Mouse (Mus musculus) testis, postnatal 14 days (tissue): ENCODE data around the gene Cacna1c.

Source experiments
- DNase-seq: peaks from one replicate; pipeline ENCODE4 v3.0.0; 2021; ENCODE audit warnings: low spot score

The Cacna1c gene

DNA sequence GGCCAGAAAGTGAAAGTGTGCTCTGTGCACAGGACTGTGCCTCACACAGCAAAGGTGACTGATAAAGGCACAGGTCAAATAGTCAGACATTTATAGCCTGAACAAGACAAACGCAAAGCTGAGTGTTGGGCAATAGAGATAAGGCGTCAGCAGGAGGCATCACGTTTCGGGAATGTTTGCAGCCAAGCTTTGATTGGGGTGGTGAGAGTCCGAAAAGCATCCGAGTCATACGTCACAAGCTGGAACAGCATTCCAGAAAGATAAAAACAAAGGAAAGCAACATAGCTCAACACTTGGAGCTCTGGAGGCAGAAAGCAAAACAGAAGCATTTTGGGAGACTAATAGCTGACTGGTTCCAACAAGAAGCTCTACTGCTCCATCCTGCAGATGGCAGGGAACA lies 56.7 kb downstream of the Cacna1c start:
- DNase-seq: no peak

DNA sequence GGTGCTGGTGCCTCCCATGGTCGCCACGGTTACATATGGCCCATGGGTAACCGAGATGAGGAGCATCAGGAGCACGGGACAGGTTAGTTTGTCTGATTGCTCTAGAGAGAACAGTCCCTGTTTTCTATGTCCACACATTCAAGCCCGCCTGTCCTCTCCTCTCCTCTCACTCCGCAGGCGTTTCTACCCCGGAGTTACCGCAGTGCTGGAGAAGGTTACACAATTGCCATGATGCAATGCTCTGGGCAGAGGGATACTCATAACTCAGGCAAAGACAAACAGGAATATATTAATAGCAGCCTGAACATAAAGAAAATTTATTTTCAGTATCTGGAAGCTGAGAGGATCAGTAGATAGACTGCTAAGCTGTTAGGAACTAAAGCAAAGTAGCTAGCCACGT lies 58.5 kb downstream of the Cacna1c start:
- no peak for DNase-seq

- DNase-seq: no peak
These were observed 63.4 kb downstream of the Cacna1c start for GRCm38 (mm10) chr6:119132863-119133262.

- no peak for DNase-seq
These were observed 64.0 kb downstream of the Cacna1c start for GRCm38 (mm10) chr6:119132111-119132735.

DNA sequence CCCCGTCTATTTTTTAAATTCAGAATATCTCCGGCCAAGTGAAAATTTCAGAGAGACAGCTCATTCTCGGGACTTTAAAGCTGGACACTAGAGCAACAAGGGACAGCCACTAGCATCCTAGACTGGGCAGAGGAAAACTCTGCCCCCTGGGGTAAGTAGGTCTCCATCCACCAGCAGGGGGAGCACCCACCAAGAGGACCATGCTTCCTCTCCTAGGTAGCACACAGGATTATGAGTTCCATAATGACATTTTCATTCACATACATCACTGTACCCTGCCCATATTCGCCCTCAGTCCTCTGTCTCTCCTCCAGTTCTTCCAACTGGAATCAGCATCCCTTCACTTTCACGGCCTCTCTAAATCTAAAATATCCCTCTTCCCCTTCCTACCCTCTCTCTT lies 66.6 kb downstream of the Cacna1c start:
- no peak for DNase-seq

GRCm38 (mm10) chr6:119128521-119128920 lies 67.7 kb downstream of the Cacna1c start:
- DNase-seq: no peak

DNA sequence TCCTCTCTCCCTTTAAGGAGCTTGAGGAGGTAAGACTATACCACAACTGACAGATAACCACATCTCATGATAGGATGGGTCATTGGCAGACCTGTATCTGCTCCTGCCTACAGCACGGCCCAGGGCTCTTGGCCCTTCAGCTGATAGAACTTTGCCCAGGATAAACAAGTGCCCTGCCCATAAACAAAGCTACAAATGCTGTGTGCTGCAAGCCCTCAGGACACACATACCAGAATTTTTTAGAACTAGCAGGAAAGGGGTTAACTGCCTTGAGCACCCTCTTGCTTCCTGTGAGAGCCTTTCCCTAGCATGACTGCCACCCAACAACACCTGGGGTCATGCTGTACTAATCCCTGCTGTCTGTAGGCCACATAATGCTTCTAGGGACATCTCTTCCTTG lies 68.1 kb downstream of the Cacna1c start:
- no peak for DNase-seq

- DNase-seq: no peak
These were observed 69.2 kb downstream of the Cacna1c start for GRCm38 (mm10) chr6:119126991-119127390.

GRCm38 (mm10) chr6:119118371-119118770 lies 77.8 kb downstream of the Cacna1c start:
- DNase-seq: peak; percentile 60

- DNase-seq: no peak
These were observed 79.9 kb downstream of the Cacna1c start for GRCm38 (mm10) chr6:119116290-119116689.

DNA sequence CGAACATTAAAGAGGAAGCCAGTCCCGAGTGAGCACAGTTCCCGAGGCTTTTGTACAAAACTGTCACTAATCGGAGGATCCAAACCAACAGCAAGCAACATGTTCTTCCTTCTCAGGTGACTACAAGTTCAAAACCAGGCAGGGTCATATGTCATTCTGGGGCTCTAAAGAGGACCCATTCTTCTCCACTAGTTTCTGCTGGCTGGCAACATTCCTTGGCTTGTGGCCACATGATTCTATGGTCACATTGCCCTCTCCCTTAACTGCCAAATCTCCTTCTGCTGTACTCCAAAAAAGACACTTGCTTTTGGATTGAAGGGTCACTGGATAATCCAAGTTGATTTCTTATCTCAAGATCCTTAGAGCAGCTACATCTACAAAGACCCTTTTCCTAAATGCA lies 82.9 kb downstream of the Cacna1c start:
- DNase-seq: no peak

DNA sequence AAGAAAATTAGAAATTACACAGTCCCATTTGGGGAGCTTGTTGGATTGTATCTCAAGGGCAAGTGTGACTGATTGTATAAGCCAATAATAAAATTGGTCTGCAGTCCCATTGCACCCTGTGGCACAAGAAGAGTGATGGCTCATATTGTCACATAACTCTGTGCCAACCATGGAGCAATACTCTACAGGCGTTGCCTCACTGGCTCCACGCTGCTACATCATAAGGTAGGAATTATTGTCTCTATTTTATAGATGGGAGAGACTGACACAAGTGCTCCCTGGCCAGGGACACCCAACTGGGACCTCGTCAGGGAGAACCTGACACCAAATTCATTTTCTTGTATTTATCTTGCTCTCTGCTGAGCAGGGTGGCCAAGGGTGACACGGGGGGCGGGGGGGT lies 85.8 kb downstream of the Cacna1c start:
- DNase-seq: no peak

DNA sequence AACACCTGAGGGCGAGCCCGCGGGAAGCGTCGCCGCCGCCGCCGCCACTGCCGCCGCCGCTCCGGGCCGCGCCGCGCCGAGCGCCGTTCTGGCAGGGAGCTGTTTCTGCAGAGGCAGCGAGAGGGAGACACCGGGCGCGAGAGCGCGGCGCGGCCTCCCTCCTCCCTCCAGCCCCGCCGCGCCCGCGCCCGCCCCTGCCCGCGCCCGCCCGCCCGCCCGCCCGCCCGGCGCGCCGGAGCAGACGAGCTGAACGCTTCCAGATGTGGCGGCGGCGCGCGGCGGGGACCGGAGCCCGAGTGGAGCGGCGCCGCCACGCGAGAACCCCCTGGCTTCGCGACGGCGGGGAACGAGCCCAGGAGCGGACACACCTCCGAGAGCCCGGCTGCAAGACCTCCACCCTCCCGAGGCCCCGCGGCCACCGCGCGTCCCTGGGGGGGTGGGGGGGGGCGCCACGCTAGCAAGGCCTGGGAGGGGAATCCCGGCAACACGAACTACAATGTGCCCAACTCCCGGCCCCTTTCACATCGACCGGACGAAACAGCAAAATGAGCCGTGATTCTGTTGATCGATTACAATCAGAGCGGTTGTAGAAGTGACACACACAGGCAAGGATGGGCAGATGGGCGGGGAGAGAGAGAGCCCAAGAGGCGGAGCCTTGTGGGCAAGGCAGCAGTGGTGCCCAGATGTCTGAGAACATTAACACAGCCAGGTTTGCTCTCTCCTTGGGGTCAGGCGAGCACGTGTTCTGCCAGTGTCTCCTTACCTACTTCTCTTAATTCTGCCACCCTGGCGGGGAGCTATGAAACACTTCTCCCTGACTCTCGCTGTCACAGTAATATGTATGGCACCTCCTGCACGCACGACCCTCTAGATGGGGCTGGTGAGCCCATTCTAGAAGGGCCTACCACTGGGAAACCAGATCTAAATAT lies 87.5 kb downstream of the Cacna1c start:
- peak; percentile 56 for DNase-seq

DNA sequence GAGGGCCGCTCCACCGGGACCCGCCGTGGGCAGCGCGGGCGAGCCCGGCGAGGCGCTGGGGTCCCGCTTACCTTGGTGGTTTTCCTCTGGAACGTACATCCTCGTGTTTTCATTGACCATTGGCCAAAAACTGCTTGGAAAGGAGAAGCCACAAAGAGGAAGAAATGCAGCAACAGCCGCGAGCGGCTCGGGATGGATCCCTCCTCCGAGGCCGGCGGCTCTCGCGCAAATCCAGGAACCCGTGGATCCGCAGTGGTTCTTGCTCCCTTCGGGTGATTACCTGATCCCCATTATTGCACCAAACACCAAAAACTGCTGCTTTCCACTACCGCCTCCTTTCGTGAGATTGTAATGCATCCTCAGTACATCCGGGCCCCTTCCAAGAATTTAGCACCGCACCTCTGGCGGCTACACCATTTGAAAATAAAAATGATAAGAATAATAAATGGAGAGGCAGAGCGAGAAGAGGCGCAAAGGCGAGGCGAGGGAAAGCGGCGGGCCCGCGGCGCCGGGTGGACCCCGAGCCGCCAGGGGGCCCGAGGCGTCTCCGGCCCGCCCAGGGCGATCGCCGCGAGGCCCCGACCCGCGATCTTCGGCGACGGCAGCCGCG lies 88.3 kb downstream of the Cacna1c start:
- peak; percentile 31 for DNase-seq

DNA sequence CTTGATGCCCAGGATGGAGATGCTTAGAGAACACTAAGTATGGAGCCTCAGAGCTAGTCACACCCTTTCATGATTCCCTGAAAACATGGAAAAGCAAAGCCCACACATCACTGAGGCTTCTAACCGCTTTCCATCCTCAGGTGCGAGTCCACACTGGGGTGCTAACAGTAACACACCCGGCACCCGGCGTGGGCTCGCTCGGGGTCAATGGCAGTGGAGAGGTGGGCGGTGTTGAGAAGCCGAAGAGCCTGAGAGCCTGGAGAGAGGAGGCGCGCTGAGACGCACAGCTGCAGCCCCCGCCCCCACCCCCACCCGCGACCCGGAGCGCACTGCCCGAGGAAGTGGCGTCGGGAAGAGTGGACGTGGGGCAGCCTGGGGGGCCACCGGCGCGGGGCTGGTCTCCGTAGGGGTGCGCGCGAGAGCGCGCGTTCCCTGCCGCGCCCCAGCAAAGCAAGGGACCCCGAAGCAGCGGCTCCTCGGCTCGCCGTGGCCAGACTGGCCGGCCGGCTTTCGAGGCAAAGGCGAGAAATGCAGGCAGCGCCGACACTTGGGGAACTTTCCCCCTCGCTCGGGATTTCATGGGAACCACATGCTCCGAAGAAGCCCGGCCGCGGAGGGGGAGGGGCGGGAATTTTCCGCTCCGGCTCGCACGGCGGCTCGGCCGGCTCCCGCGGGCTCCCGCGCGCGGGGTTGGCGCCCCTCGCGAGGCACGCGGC lies 88.9 kb downstream of the Cacna1c start:
- peak; percentile 65 for DNase-seq

DNA sequence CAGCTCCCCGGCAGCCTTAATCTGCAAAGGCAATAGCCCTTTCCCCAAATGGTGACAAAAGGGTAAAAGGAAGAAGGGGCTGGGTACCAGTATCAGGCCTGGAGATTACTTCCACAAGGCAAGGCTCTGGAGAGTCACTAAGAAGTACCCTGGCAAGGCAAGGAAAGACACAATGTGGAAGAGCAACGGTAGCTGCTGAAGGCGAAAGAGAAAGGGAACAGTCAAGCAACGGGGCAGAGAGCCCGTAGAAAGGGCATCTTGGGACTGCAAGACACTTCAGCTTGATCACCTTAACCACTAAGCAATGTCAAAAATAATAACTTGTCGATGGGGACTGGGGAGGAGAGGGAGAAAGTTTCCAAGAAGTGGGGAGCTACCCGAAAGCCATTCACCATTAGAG lies 89.5 kb downstream of the Cacna1c start:
- DNase-seq: no peak

DNA sequence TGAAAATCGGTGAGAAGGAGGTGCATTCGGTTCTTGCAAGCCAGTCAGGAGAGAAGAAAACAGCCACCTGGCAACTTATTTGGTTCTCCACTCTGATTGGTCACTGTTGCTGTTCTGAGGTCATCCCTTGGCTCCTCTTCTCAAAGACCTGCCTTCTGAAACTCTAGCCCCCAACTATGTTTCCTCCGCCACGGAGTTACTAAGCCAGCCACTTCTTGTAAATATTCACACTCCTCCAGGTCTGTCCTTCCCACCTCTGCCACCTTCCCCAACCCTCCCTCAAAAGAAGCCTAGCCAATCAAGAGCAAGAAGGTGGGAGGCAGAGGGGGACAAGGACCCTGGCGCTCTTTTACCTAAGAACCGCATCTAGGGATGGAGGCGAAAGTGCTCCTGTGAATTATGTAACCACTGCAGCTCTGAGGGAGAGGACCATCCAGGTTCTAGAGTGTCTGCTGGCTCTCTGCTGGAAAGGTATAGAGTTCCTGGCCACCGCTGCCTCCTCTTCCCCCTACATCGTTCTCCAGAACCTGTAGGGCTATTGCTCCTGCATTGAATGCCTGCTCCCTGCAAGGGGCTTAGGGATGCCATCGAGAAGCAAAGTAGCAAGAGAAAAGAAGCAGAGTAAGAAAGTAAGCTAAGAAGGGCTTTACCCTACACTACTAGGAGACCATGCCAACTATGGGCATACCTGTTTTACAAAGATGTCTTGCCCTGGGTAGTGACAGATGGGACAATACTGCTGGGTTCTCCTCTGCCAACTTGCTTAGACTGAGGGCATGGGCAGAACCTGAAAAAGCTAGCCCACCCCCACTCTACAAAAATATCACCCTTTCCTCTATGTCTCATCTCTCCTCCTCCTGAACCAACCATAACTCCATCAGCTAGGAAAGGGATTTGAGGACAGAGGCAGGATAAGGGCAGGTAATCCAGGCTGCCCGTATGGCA lies 90.3 kb downstream of the Cacna1c start:
- no peak for DNase-seq

GRCm38 (mm10) chr6:119104246-119104645 lies 92.0 kb downstream of the Cacna1c start:
- DNase-seq: peak; percentile 71

- DNase-seq: no peak
These were observed 93.3 kb downstream of the Cacna1c start for GRCm38 (mm10) chr6:119102936-119103335.

DNA sequence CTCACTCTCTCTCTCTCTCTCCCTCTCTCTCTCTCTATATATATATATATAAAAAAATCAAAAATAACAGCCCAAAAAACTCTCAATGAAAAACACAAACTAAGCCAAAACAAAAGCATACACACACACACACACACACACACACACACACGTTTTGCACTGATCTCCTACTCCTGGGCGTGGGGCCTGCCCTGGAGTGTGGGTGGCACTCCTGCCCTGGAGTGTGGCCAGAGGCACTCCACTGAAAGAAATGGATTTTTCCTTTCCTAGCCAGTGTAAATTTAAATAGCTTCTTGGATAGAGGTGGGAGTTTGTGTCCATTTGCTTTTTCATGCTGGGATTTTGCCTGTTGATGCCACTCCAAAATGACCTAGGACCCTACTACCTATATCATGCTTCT lies 96.9 kb downstream of the Cacna1c start:
- DNase-seq: no peak

DNA sequence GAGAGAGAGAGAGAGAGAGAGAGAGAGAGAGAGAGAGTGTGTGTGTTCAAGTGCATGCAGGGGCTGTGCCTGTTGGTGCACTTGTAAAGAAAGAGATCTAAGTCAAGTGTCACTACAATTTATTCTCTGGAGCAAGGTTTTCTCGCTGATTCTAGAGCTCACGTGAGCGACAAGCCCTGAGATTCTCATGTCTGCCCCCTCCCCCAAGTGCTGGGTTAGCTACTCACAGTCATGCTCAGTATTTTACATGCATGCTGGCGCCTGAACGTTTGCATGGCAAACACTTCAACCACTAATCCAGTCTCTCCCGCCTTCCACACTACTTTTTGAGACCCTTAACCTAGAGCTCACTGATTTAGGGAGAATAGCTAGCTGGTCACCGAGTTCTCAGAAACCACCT lies 99.7 kb downstream of the Cacna1c start:
- DNase-seq: no peak
